In genomic region chr3:87885281-87886003, GRCm38 (mm10) we compare ENCODE assay signal across 8 mouse cellular contexts. TPM values are rescaled to one million over a fixed set of nuclear protein-coding genes. Genes with fewer than 3 reads are reported as not detected.
DNase-seq lines count a peak whose midpoint lies in the region; ATAC-seq lines count a peak whose summit lies in the region.

TSS of gene Prcc (minus strand) at chr3:87885608.

- H3K4me2 ChIP-seq in lung, embryonic 16.5 days (ENCODE audit: low read depth, low read length), result peak within 1 kb of the TSS; percentile 97

- H3K9ac ChIP-seq in lung, embryonic 16.5 days (ENCODE audit: low read length), result peak within 1 kb of the TSS; percentile 98

- under 1% methylated on average over 33 of the region's 33 CpGs for WGBS in lung, embryonic 16.5 days

- H3K9me3 ChIP-seq in lung, embryonic 16.5 days (ENCODE audit: control insufficient read depth, low read length), result peaks cover 6% of the 10 kb centered on the region; the same call in 1 of the 2 replicates

- H3K27ac ChIP-seq in lung, embryonic 16.5 days (ENCODE audit: low read length), result peak within 1 kb of the TSS; percentile 93

- peak; percentile 97 to 98 for ATAC-seq in hematopoietic stem cell, adult 5-6 weeks (replicated peaks in 1 of 2; ENCODE audit: insufficient read depth in 1 of 2, low FRiP score in 2 of 2, low TSS enrichment in 1 of 2, low read depth in 1 of 2, poor library complexity in 2 of 2, severe bottlenecking in 2 of 2)
- peak; percentile 98 for ATAC-seq in lung, embryonic 16.5 days (ENCODE audit: low read depth)

- peak; percentile 100 for DNase-seq in MEL-GATA-1-ER (ENCODE audit: extremely low read depth, low read depth)
- peak; percentile 93 for DNase-seq in cerebellum, adult 8-10 months
- peak; percentile 99 for DNase-seq in forelimb bud, embryonic 11.5 days (ENCODE audit: low read depth, low spot score)
- peak; percentile 98 for DNase-seq in layer of hippocampus, adult 9-10 months (ENCODE audit: low spot score)
- peak; percentile 59 for DNase-seq in ovary, postnatal 10 days (ENCODE audit: low spot score)
- peak; percentile 83 to 91 for DNase-seq in thymus, postnatal 10 days (ENCODE audit: low spot score in 2 of 2)

- peak within 1 kb of the TSS; percentile 100 for H3K4me3 ChIP-seq in lung, embryonic 16.5 days (ENCODE audit: low read length)

- peaks cover 6% of the 10 kb centered on the region for H3K36me3 ChIP-seq in lung, embryonic 16.5 days (ENCODE audit: control insufficient read depth, insufficient read depth, low read length)

- H3K4me1 ChIP-seq in lung, embryonic 16.5 days (replicated peaks; ENCODE audit: control insufficient read depth, insufficient read depth, low read length), result peaks cover 16% of the 10 kb centered on the region

- H3K27me3 ChIP-seq in lung, embryonic 16.5 days (ENCODE audit: control insufficient read depth, insufficient read depth, low read depth, low read length), result no peaks in the 10 kb centered on the region

RNA-seq across cellular contexts. Expression of gene Prcc, which starts in this region (rescaled TPM):
- total RNA-seq in hematopoietic stem cell, adult 5-6 weeks (2017), result 35.7 and 40.0 TPM in 2 replicates
- polyA plus RNA-seq in lung, embryonic 16.5 days (2015; fragmentation: Nextera tagmentation; extraction: Ambion mirVana), result 8.3 and 11.7 TPM in 2 replicates

Comparison
In these comparisons a context has a peak if more than half of its experiments do, and no peak if none do; other contexts are left out.
1. Peak in every context shown above with its lines: DNase-seq, ATAC-seq, H3K4me3 ChIP-seq and H3K27ac ChIP-seq.